Mouse (Mus musculus) Muller cell, postnatal 12 days (primary cell): ENCODE measurements around the gene Lactbl1.

ENCODE experiments used
- DNase-seq: peaks from one replicate; pipeline ENCODE4 v3.0.0-alpha.2; 2015; ENCODE audit errors: inconsistent ontology term

Gene Lactbl1

DNA sequence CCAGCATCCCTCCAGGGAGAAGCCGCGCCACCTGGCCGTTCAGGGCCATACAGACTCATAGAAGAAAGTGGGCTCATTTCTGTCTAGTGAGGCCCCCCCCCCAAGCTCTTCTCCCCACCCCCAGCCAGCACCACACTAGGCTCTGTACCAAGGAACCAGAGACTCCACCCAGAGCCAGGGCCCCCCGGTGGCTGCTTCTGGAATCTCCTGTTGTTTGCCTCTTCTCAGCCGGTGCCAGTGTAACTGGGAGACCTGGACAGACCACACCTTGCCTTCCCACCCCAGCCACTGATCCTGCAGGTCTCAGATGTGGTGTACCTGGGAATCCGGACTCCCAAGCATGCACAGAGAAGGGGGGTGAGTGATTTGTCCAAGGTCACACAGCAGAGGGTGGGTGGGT, 62.1 kb downstream of the Lactbl1 start:
- no peak for DNase-seq

DNA sequence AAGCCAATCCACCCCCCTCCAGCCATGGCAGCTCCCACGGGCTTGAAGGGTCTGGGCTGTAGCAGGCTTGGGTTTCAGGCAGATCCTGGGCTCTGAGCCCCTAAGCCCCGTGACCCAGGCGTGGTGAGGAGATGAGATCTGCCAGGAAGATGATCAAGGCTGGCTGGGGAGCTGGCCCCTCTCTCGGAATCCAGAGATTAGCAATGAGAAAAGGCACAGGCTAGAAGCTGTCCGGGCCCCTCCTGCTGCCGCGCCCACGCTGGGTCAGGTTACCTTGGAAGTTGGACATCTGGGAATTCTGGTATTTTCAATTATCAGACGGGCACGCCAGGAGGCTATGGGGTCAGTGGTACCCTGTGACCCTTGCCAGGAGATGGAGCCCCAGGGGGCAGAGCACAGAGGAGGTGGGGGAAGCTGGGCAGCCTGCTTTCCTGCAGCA, 63.0 kb downstream of the Lactbl1 start:
- no peak for DNase-seq

DNA sequence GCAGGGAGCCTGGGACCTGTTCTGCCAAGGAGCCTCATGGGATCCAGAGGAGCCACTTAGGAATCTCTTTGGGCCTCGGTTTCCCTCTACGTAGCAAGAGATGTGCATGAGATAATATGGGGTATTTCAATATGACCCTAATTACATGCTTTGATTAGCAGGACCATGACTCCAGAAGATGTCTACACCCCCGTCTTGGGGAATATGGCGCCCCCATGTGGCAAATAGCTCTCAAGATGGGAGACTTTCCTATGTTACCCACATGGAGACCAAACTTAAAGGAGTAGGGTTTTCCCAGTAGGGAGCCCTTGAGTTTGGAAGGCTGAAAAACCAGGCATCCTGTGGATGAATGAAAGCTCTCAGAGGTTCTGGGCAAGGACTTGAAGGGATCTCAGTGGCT, 65.7 kb downstream of the Lactbl1 start:
- DNase-seq, result no peak
